Comparison of ENCODE assay signal across 17 mouse cellular contexts in the genomic region with DNA sequence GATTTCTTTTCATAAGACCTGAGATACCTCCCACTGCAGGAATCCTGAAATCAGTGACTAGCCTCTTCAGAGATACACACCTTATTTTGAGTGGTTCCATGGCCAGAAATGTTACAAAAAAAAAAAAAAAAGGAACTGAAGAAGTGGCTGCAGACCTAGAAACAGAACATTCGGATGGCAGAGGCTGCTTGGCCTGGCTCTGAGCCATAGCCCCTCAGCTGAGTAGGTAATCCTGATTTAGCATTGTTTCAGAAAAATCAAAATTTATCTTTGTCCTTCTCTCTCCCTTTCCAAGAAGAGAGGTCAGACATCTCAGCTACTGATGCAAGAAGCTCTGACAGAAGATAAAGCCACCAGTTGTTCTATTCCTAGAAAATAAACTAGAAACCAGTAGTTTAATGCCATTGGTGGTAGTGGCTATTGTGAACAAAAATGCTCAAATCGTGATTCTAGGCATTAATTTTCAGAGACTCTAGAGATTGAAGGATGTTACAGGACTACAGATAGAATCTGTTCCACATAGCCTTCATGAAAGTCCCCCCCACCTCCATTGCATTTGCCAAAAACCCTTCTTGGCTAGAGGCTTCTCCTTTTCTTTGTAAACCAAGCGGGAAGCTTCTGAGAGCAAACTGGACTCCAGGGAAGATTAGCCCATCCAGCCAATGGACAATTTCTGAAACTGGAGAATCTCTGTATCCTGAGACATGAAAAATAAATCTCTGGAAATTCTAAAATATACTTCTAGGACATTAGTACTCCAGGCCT. TPM values are rescaled to one million over a fixed set of nuclear protein-coding genes. Genes with fewer than 3 reads are reported as not detected.
DNase-seq lines count a peak whose midpoint lies in the region; ATAC-seq lines count a peak whose summit lies in the region.
"Had no signal": no experiment of that assay in that cellular context is flagged by ENCODE, and none has a peak within 500 bp of the region (broad histone marks: within the 10 kb centered on the region; RNA-seq: fewer than 3 reads in every experiment).

No protein-coding gene starts in this region.

- no peak overlapping the region for H3K4me3 ChIP-seq in forebrain, embryonic 13.5 days
- H3K4me3 ChIP-seq in forebrain, embryonic 16.5 days (replicated peaks; ENCODE audit: low read length) = no peak overlapping the region
- no peak overlapping the region for H3K4me3 ChIP-seq in hindbrain, embryonic 15.5 days
- H3K4me3 ChIP-seq in kidney, embryonic 14.5 days (ENCODE audit: low read length) = no peak overlapping the region
- H3K4me3 ChIP-seq: embryonic facial prominence, embryonic 13.5 days; lung, embryonic 15.5 days; myocyte had no signal

- peak overlapping the region; percentile 51 for H3K27ac ChIP-seq in forebrain, embryonic 13.5 days
- no peak overlapping the region for H3K27ac ChIP-seq in forebrain, embryonic 16.5 days (ENCODE audit: low read length)
- H3K27ac ChIP-seq in hindbrain, embryonic 15.5 days (replicated peaks) = peak overlapping the region; percentile 58
- no peak overlapping the region for H3K27ac ChIP-seq in kidney, embryonic 14.5 days (ENCODE audit: low read depth, low read length)
- H3K27ac ChIP-seq: embryonic facial prominence, embryonic 13.5 days; lung, embryonic 15.5 days had no signal

- H3K4me1 ChIP-seq in forebrain, embryonic 13.5 days = peaks cover 8% of the 10 kb centered on the region
- peaks cover 7% of the 10 kb centered on the region; the same call in 1 of the 2 replicates for H3K4me1 ChIP-seq in forebrain, embryonic 16.5 days (replicated peaks; ENCODE audit: control insufficient read depth, insufficient read depth, low read length)
- H3K4me1 ChIP-seq in hindbrain, embryonic 15.5 days (replicated peaks) = peaks cover 7% of the 10 kb centered on the region; the same call in 1 of the 2 replicates
- H3K4me1 ChIP-seq in kidney, embryonic 14.5 days (ENCODE audit: control insufficient read depth, insufficient read depth, low read length) = no peaks in the 10 kb centered on the region
- H3K4me1 ChIP-seq: lung, embryonic 15.5 days had no signal

- H3K27me3 ChIP-seq in forebrain, embryonic 13.5 days = peaks cover 95% of the 10 kb centered on the region
- peaks cover 85% of the 10 kb centered on the region for H3K27me3 ChIP-seq in forebrain, embryonic 16.5 days (replicated peaks; ENCODE audit: control insufficient read depth, insufficient read depth, low read length)
- peaks cover 68% of the 10 kb centered on the region for H3K27me3 ChIP-seq in hindbrain, embryonic 15.5 days
- peaks cover 99% of the 10 kb centered on the region for H3K27me3 ChIP-seq in kidney, embryonic 14.5 days (ENCODE audit: control insufficient read depth, insufficient read depth, low read length)

- DNase-seq in cerebellum, postnatal 25 days = peak; percentile 39 to 41
- DNase-seq in neural tube, embryonic 10.5 days (ENCODE audit: extremely low spot score, low spot score) = peak; percentile 14
- no peak for DNase-seq in thymus, postnatal 25 days
- DNase-seq: gastrocnemius, postnatal 10 days; heart, postnatal 14 days; kidney, postnatal 14 days; right cerebral cortex, postnatal 25 days had no signal

- WGBS in forebrain, embryonic 13.5 days = 31% methylated on average over 3 of the region's 3 CpGs
- WGBS in forebrain, embryonic 16.5 days = 35% methylated on average over 3 of the region's 3 CpGs
- WGBS in hindbrain, embryonic 15.5 days = 30% methylated on average over 3 of the region's 3 CpGs
- WGBS in kidney, embryonic 14.5 days = 22% methylated on average over 3 of the region's 3 CpGs

- no peaks in the 10 kb centered on the region for H3K9me3 ChIP-seq in forebrain, embryonic 13.5 days (replicated peaks)
- H3K9me3 ChIP-seq in forebrain, embryonic 16.5 days (ENCODE audit: control insufficient read depth, low read length) = no peaks in the 10 kb centered on the region
- no peaks in the 10 kb centered on the region for H3K9me3 ChIP-seq in hindbrain, embryonic 15.5 days
- no peaks in the 10 kb centered on the region for H3K9me3 ChIP-seq in kidney, embryonic 14.5 days (ENCODE audit: control insufficient read depth, low read length)
- H3K9me3 ChIP-seq: embryonic facial prominence, embryonic 13.5 days; lung, embryonic 15.5 days had no signal

- H3K9ac ChIP-seq in forebrain, embryonic 13.5 days = no peak overlapping the region; the same call in 1 of the 2 replicates
- no peak overlapping the region for H3K9ac ChIP-seq in forebrain, embryonic 16.5 days (replicated peaks; ENCODE audit: low read depth, low read length)
- no peak overlapping the region for H3K9ac ChIP-seq in hindbrain, embryonic 15.5 days
- no peak overlapping the region for H3K9ac ChIP-seq in kidney, embryonic 14.5 days (ENCODE audit: low read depth, low read length)
- H3K9ac ChIP-seq: embryonic facial prominence, embryonic 13.5 days; lung, embryonic 15.5 days had no signal

- H3K36me3 ChIP-seq in forebrain, embryonic 13.5 days (ENCODE audit: poor library complexity, severe bottlenecking) = no peaks in the 10 kb centered on the region
- no peaks in the 10 kb centered on the region for H3K36me3 ChIP-seq in forebrain, embryonic 16.5 days (ENCODE audit: control insufficient read depth, insufficient read depth)
- no peaks in the 10 kb centered on the region for H3K36me3 ChIP-seq in hindbrain, embryonic 15.5 days
- H3K36me3 ChIP-seq in kidney, embryonic 14.5 days (ENCODE audit: control insufficient read depth, insufficient read depth, low read length) = no peaks in the 10 kb centered on the region
- H3K36me3 ChIP-seq: embryonic facial prominence, embryonic 13.5 days; G1E; lung, embryonic 15.5 days had no signal

- peak overlapping the region; percentile 28; the same call in 1 of the 2 replicates for H3K4me2 ChIP-seq in forebrain, embryonic 13.5 days
- H3K4me2 ChIP-seq in forebrain, embryonic 16.5 days (ENCODE audit: low read length) = no peak overlapping the region
- H3K4me2 ChIP-seq in hindbrain, embryonic 15.5 days = peak overlapping the region; percentile 34
- no peak overlapping the region for H3K4me2 ChIP-seq in kidney, embryonic 14.5 days (replicated peaks; ENCODE audit: low read depth, low read length)
- H3K4me2 ChIP-seq: embryonic facial prominence, embryonic 13.5 days; lung, embryonic 15.5 days had no signal

- no peak for ATAC-seq in forebrain, embryonic 13.5 days
- ATAC-seq in forebrain, embryonic 16.5 days = no peak
- no peak for ATAC-seq in hindbrain, embryonic 15.5 days (ENCODE audit: low FRiP score, low read depth)
- no peak for ATAC-seq in kidney, embryonic 14.5 days (ENCODE audit: low FRiP score, low TSS enrichment)
- ATAC-seq: intestine, embryonic 16.5 days had no signal

RNA-seq across cellular contexts. Expression of gene Zic1, which starts 8.4 kb away (rescaled TPM):
- 10.8 and 15.1 TPM in 2 replicates for polyA plus RNA-seq in forebrain, embryonic 13.5 days (2015; fragmentation: Nextera tagmentation; extraction: Ambion mirVana)
- polyA plus RNA-seq in forebrain, embryonic 16.5 days (2015; fragmentation: Nextera tagmentation; extraction: Ambion mirVana) = 4.5 and 8.0 TPM in 2 replicates
- 13.5 and 14.8 TPM in 2 replicates for polyA plus RNA-seq in hindbrain, embryonic 15.5 days (2015; fragmentation: Nextera tagmentation; extraction: Ambion mirVana)
- 0.04 TPM in 1 of 2 replicates, not detected in the other for polyA plus RNA-seq in kidney, embryonic 14.5 days (2014; fragmentation: Nextera tagmentation; extraction: Ambion mirVana)
- polyA plus RNA-seq: G1E; intestine, embryonic 16.5 days; liver, adult 2 months had no signal

RNA-seq across cellular contexts. Expression of gene Zic4, which starts 11.8 kb away (rescaled TPM):
- 48.4 and 62.0 TPM in 2 replicates for polyA plus RNA-seq in forebrain, embryonic 13.5 days (2015; fragmentation: Nextera tagmentation; extraction: Ambion mirVana)
- polyA plus RNA-seq in forebrain, embryonic 16.5 days (2015; fragmentation: Nextera tagmentation; extraction: Ambion mirVana) = 28.3 and 47.6 TPM in 2 replicates
- polyA plus RNA-seq in hindbrain, embryonic 15.5 days (2015; fragmentation: Nextera tagmentation; extraction: Ambion mirVana) = 52.6 and 61.6 TPM in 2 replicates
- not detected in 2 replicates for polyA plus RNA-seq in kidney, embryonic 14.5 days (2014; fragmentation: Nextera tagmentation; extraction: Ambion mirVana)
- polyA plus RNA-seq: G1E; intestine, embryonic 16.5 days; liver, adult 2 months; lung, embryonic 15.5 days had no signal

Comparison
In these comparisons a context has a peak if more than half of its experiments do, and no peak if none do; other contexts are left out.
1. H3K27ac ChIP-seq: peak in forebrain, embryonic 13.5 days (single experiment) and hindbrain, embryonic 15.5 days (single experiment); none in forebrain, embryonic 16.5 days (single experiment) and kidney, embryonic 14.5 days (single experiment).
2. H3K4me2 ChIP-seq: peak in forebrain, embryonic 13.5 days (single experiment) and hindbrain, embryonic 15.5 days (single experiment); none in forebrain, embryonic 16.5 days (single experiment) and kidney, embryonic 14.5 days (single experiment).
3. RNA of gene Zic4, which starts 11.8 kb away (polyA plus RNA-seq): 48.4 to 62.0 TPM in forebrain, embryonic 13.5 days, 52.6 to 61.6 TPM in hindbrain, embryonic 15.5 days and 28.3 to 47.6 TPM in forebrain, embryonic 16.5 days; not detected in kidney, embryonic 14.5 days; every median in the first group is over 10 times any median in the second.